Mouse (Mus musculus): Measurements from ENCODE around the gene Ngf.

The Ngf gene

GRCm38 (mm10) chr3:102508455-102508854, 38.7 kb downstream of the Ngf start:
- DNase-seq, result no peak

- DNase-seq, result no peak
These were observed 39.9 kb downstream of the Ngf start for GRCm38 (mm10) chr3:102509601-102510000.

- DNase-seq, result no peak
These were observed 47.2 kb downstream of the Ngf start for GRCm38 (mm10) chr3:102516937-102517336.

GRCm38 (mm10) chr3:102521061-102521460, 51.3 kb downstream of the Ngf start:
- no peak for DNase-seq

- no peak for DNase-seq
These were observed 54.0 kb downstream of the Ngf start for GRCm38 (mm10) chr3:102523711-102524110.

GRCm38 (mm10) chr3:102524951-102525350, 55.2 kb downstream of the Ngf start:
- no peak for DNase-seq

- DNase-seq, result no peak
These were observed 56.1 kb downstream of the Ngf start for GRCm38 (mm10) chr3:102525856-102526255.

- no peak for DNase-seq
These were observed 56.8 kb downstream of the Ngf start for GRCm38 (mm10) chr3:102526481-102526880.

GRCm38 (mm10) chr3:102534744-102535143, 65.0 kb downstream of the Ngf start:
- no peak for DNase-seq

GRCm38 (mm10) chr3:102543646-102544045, 73.9 kb downstream of the Ngf start:
- no peak for DNase-seq

GRCm38 (mm10) chr3:102547536-102547935, 77.8 kb downstream of the Ngf start:
- DNase-seq, result no peak

GRCm38 (mm10) chr3:102553935-102554670, 84.4 kb downstream of the Ngf start:
- no peak for DNase-seq

GRCm38 (mm10) chr3:102556108-102556507, 86.4 kb downstream of the Ngf start:
- no peak for DNase-seq

- no peak for DNase-seq
These were observed 86.9 kb downstream of the Ngf start for GRCm38 (mm10) chr3:102556645-102557044.
